Mouse (Mus musculus): ENCODE measurements at regions not wholly inside any gene's neighbourhood (a gene's known extent, or its start where the extent isn't known, plus 50 kb on each side); places are given as distances from the start of the nearest gene placed in this dataset.

GRCm38 (mm10) chr9:63071032-63071431, 77.7 kb downstream of the Skor1 start:
- TF ChIP-seq POLR2AphosphoS2 (IDR thresholded peaks at IDR 0.05; ENCODE audit: insufficient read length, low read depth) (no peak), POLR2A (IDR thresholded peaks at IDR 0.05; ENCODE audit: insufficient read length, low read depth) (no peak), SRF (IDR thresholded peaks at IDR 0.05; ENCODE audit: control insufficient read depth, insufficient read length, low read depth) (no peak), TCF3 (IDR thresholded peaks at IDR 0.05; ENCODE audit: insufficient read length, low read depth) (no peak), TCF12 (IDR thresholded peaks at IDR 0.05; ENCODE audit: insufficient read depth, poor library complexity, severe bottlenecking) (no peak), MYOD1 (IDR thresholded peaks at IDR 0.05; ENCODE audit: control insufficient read depth in 1 of 3, insufficient read length in 2 of 3, low read depth in 2 of 3) (no peak), CEBPB (IDR thresholded peaks at IDR 0.05; ENCODE audit: insufficient read depth, poor library complexity, severe bottlenecking) (no peak), USF1 (IDR thresholded peaks at IDR 0.05; ENCODE audit: low read depth) (no peak), MYOG (IDR thresholded peaks at IDR 0.05; ENCODE audit: control insufficient read depth in 1 of 3, insufficient read depth in 1 of 3, insufficient read length in 2 of 3, low read depth in 2 of 3) (no peak)
